Mouse (Mus musculus) ES-E14 (cell line): ENCODE data around the gene B4galnt1. TPM values are rescaled to one million over a fixed set of nuclear protein-coding genes. Genes with fewer than 3 reads are reported as not detected.

Source experiments
- DNase-seq: peaks from one replicate; pipeline ENCODE4 v3.0.0-alpha.2; 2013; ENCODE audit warnings: low read depth, low spot score
- H3K27ac ChIP-seq: 2 replicates; pipeline ENCODE4 v1.5.1; 2012; ENCODE audit warnings: low read depth, mild to moderate bottlenecking, low read length, moderate library complexity, mixed read lengths; ENCODE audit not compliant: poor library complexity, insufficient read depth, severe bottlenecking
- H3K36me3 ChIP-seq: 2 replicates; pipeline ENCODE4 v1.6.1; 2012; ENCODE audit warnings: mild to moderate bottlenecking, low read length, moderate library complexity, mixed read lengths; ENCODE audit not compliant: control insufficient read depth, poor library complexity, insufficient read depth, severe bottlenecking
- H3K4me1 ChIP-seq, 2 experiments: fragments of 150-350 bp in 1 of 2; sonication (generic) in 1 of 2; 2 replicates each; pipeline ENCODE4 v1.6.1; 2012; ENCODE audit warnings: low read length in 2 of 2, mild to moderate bottlenecking in 1 of 2, mixed read lengths in 1 of 2; ENCODE audit not compliant: control insufficient read depth in 2 of 2, insufficient read depth in 2 of 2, poor library complexity in 1 of 2
- H3K4me3 ChIP-seq, 2 experiments: fragments of 150-350 bp in 1 of 2; sonication (generic) in 1 of 2; 2 replicates each; pipeline ENCODE4 v1.5.1; 2012; ENCODE audit warnings: low read length in 2 of 2, low read depth in 1 of 2, mild to moderate bottlenecking in 1 of 2, mixed read lengths in 1 of 2; ENCODE audit not compliant: insufficient read depth in 1 of 2, poor library complexity in 1 of 2, severe bottlenecking in 1 of 2
- H3K9ac ChIP-seq: 2 replicates; pipeline ENCODE4 v1.6.1; 2012; ENCODE audit warnings: low read depth, mild to moderate bottlenecking, low read length, mixed read lengths; ENCODE audit not compliant: poor library complexity, insufficient read depth, severe bottlenecking
- H3K9me3 ChIP-seq: fragments of 150-350 bp; sonication (generic); 2 replicates; pipeline ENCODE4 v1.6.1; 2012; ENCODE audit warnings: low read depth, mild to moderate bottlenecking, low read length; ENCODE audit not compliant: control insufficient read depth, insufficient read depth
- CHD2 ChIP-seq: IDR thresholded peaks from 2 replicates; pipeline ENCODE4 v1.6.1; 2014; ENCODE audit warnings: mild to moderate bottlenecking, low read depth, low read length, inconsistent platforms
- HCFC1 ChIP-seq: IDR thresholded peaks from 2 replicates; pipeline ENCODE4 v1.6.1; 2012; ENCODE audit warnings: low read length, inconsistent platforms, borderline replicate concordance; ENCODE audit not compliant: insufficient read depth
- MAFK ChIP-seq: IDR thresholded peaks from 2 replicates; pipeline ENCODE4 v1.6.1; 2014; ENCODE audit warnings: mild to moderate bottlenecking, low read depth, low read length, inconsistent platforms; ENCODE audit not compliant: insufficient read depth
- ZC3H11A ChIP-seq: IDR thresholded peaks from 2 replicates; pipeline ENCODE4 v1.6.1; 2012; ENCODE audit warnings: low read depth, mild to moderate bottlenecking, inconsistent platforms, low read length, borderline replicate concordance
- ZNF384 ChIP-seq: IDR thresholded peaks from 2 replicates; pipeline ENCODE4 v1.6.1; 2012; ENCODE audit warnings: low read depth, low read length, inconsistent platforms
- in situ Hi-C, 2 experiments: fragments of 600-800 bp; cut with MboI; formaldehyde crosslinking; loops; one replicate each; pipeline ENCODE4 v1.15.1; 2025; ENCODE audit warnings: low sequenced_read_pairs in 2 of 2, inconsistent platforms in 1 of 2; ENCODE audit not compliant: unreplicated experiment in 2 of 2
- total RNA-seq: library from RNA; depleted of rRNA; stranded (reverse); fragments of 300-350 nt; gene quantifications from 2 replicates; pipeline ENCODE4 v1.2.3, GENCODE M21; 2012

Gene B4galnt1
- total RNA-seq, 1 experiment = 4.5 TPM

DNA sequence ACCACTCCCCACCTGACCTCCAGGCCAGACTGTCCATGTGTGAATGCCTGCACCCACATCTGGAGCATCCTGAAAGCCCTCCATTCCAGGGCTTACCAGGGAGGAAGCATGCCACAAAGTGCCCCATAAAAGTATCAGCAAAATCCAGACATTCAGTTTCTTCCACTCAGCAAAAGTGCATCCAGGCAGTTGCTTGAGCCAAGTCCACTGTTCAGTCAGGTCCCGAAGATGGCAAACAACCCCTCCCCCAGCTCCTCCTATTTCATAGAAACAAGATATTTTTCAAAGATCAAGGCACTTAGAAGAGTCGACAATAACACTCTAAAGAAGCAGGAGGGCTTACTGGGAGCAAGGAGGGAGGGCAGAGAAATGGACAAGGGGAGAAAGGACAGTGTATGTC lies 33.5 kb downstream of the B4galnt1 start:
- TF ChIP-seq CHD2 = no peak
- TF ChIP-seq ZNF384 = no peak
- no peak for TF ChIP-seq ZC3H11A
- TF ChIP-seq HCFC1 = no peak
- TF ChIP-seq MAFK = no peak
- Histone ChIP-seq H3K9me3 (no peaks in the 10 kb centered on the region), H3K36me3 (peaks cover 28% of the 10 kb centered on the region; the same call in 1 of the 2 replicates), H3K9ac (no peak overlapping the region), H3K4me1 (peaks cover 7 to 11% of the 10 kb centered on the region in 2 experiments), H3K4me3 (no peak overlapping the region), H3K27ac (no peak overlapping the region)
- DNase-seq = no peak
- in situ Hi-C loops = no loop called here

DNA sequence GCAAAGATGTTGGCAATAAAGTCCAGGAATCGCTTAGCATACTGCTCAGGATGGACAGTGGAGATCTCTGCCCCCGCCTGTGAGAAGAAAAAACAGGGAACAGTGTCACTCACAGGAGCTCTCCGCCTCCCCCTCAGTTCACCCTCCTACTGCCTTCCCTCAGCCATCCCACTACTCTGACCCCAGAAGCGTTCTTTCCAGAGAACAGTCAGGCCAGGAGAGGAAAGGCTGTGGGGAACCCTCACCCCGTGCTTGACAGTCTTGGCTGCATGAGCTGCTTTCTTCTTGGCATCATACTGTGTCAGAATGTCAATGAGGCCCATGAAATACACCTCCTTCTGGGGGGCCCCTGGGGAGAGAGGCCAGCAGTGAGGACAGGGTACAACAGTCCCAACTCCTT lies 34.0 kb downstream of the B4galnt1 start:
- in situ Hi-C loops = no loop called here
- no peak for DNase-seq
- H3K4me1 ChIP-seq = peaks cover 7 to 11% of the 10 kb centered on the region in 2 experiments
- no peak for TF ChIP-seq MAFK
- no peak for TF ChIP-seq CHD2
- no peak for TF ChIP-seq ZC3H11A
- TF ChIP-seq HCFC1 = no peak
- TF ChIP-seq ZNF384 = no peak
- no peak overlapping the region for H3K4me3 ChIP-seq
- H3K9ac ChIP-seq = no peak overlapping the region
- H3K36me3 ChIP-seq = peaks cover 31% of the 10 kb centered on the region; the same call in 1 of the 2 replicates
- no peaks in the 10 kb centered on the region for H3K9me3 ChIP-seq
- H3K27ac ChIP-seq = no peak overlapping the region

DNA sequence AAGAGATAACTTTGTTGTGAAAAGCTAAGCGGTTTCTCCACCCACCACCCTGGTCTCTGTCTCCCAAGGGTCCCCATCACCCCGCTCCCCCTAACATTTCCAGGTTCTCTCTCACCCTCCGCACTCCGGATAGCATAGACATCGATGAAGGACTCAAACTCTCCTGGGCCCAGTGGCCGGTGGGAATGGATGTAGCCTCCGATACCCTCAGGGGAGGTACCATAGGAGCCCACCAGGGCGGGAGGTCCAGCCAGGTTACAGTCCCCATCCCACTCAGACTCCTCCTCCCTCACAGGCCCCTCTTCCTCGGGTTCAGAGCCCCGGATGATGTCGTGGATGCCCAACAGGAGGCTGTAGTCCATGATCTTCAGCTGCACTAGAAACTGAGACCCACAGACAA lies 34.4 kb downstream of the B4galnt1 start:
- Histone ChIP-seq H3K4me1 (peaks cover 7 to 8% of the 10 kb centered on the region in 2 experiments), H3K4me3 (no peak overlapping the region), H3K9ac (no peak overlapping the region), H3K9me3 (no peaks in the 10 kb centered on the region), H3K36me3 (peaks cover 31% of the 10 kb centered on the region; the same call in 1 of the 2 replicates), H3K27ac (no peak overlapping the region)
- no peak for DNase-seq
- in situ Hi-C loops = no loop called here
- TF ChIP-seq HCFC1 (no peak), MAFK (no peak), CHD2 (no peak), ZNF384 (no peak), ZC3H11A (no peak)

DNA sequence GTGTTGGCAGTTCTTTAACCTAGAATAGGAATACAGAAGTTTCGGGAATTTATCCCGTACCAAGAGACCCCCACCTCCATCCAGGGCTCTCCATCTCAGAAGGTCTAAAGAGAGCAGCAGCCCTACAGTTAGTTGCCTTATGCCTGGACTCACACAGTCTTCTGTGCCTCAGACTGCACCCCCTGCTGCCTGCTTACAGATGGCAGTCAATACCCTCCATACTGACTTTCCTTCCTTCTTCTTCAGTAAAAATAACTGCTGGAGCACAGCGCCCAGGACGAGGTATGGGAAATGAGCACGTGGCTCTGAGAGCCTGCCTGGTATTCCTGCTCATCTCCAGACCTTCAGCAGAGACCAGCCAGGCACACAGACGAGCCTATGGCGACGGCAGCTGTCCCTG lies 35.3 kb downstream of the B4galnt1 start:
- Histone ChIP-seq H3K9me3 (no peaks in the 10 kb centered on the region), H3K4me3 (no peak overlapping the region), H3K36me3 (peaks cover 34% of the 10 kb centered on the region; the same call in 1 of the 2 replicates), H3K4me1 (peaks cover 4 to 8% of the 10 kb centered on the region in 2 experiments; a peak in 3 of 4 replicates), H3K27ac (no peak overlapping the region), H3K9ac (no peak overlapping the region)
- no peak for DNase-seq
- TF ChIP-seq ZC3H11A (no peak), MAFK (no peak), CHD2 (no peak), HCFC1 (no peak), ZNF384 (no peak)
- in situ Hi-C loops = no loop called here

DNA sequence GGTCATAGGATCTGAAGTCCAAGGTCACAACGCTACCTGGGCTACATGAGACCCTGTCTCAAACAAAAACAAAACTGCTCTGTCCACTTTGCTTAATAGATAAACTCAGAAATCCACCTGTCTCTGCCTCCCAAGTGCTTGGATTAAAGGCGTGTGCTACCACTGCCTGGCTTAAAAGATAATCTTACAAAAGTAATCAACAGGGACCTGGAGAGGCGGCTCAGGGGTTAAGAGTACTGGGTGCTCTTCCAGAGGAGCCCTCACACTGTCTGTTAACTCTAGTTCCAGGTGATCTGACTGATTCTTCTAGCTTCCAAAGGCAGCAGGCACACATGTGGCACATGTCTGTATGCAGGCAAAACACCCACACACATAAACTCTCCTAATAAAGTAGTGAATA lies 38.1 kb downstream of the B4galnt1 start:
- in situ Hi-C loops = no loop called here
- H3K36me3 ChIP-seq = peaks cover 49% of the 10 kb centered on the region; the same call in 1 of the 2 replicates
- TF ChIP-seq CHD2 = no peak
- TF ChIP-seq HCFC1 = no peak
- TF ChIP-seq ZC3H11A = no peak
- TF ChIP-seq MAFK = no peak
- no peak for TF ChIP-seq ZNF384

More for the DNA sequence above, 38.1 kb downstream of the B4galnt1 start:
- Histone ChIP-seq H3K4me3 (no peak overlapping the region), H3K9ac (no peak overlapping the region), H3K27ac (no peak overlapping the region), H3K4me1 (peaks cover 0 to 5% of the 10 kb centered on the region in 2 experiments; a peak in 1 of 4 replicates), H3K9me3 (no peaks in the 10 kb centered on the region)
- no peak for DNase-seq
